Mouse (Mus musculus) heart, adult 2 months (tissue): ENCODE measurements around the gene Iba57.
A peak's percentile ranks its signal among the peaks of the same experiment; 100 is the strongest.

Experiments
- CTCF ChIP-seq: fragments of 200-600 bp; IDR thresholded peaks from 2 replicates; pipeline ENCODE4 v1.8.1; 2022; ENCODE audit warnings: antibody characterized with exemption, mild to moderate bottlenecking, moderate library complexity
- EP300 ChIP-seq: fragments of 200-500 bp; IDR thresholded peaks from 2 replicates; pipeline ENCODE4 v1.6.1; 2011; ENCODE audit warnings: low read depth, low read length, control low read depth; ENCODE audit not compliant: insufficient read depth
- POLR2A ChIP-seq: fragments of 200-500 bp; IDR thresholded peaks from 2 replicates; pipeline ENCODE4 v1.6.1; 2011; ENCODE audit warnings: mild to moderate bottlenecking, low read depth, low read length, control low read depth; ENCODE audit not compliant: insufficient read depth

- TF ChIP-seq CTCF (no peak), EP300 (no peak), POLR2A (0 out of 2 replicates have a peak, but pooled peaks have one; percentile 16)
Measured at GRCm38 (mm10) chr11:59130782-59131181, 32.8 kb downstream of the Iba57 start.
